Mouse (Mus musculus): ENCODE results near the gene Gm28870.
"Not testable (repeated sequence)": the region's sequence is repeated elsewhere in the genome, so short reads cannot be mapped to it uniquely, and the experiment has no call there.

The Gm28870 gene

DNA sequence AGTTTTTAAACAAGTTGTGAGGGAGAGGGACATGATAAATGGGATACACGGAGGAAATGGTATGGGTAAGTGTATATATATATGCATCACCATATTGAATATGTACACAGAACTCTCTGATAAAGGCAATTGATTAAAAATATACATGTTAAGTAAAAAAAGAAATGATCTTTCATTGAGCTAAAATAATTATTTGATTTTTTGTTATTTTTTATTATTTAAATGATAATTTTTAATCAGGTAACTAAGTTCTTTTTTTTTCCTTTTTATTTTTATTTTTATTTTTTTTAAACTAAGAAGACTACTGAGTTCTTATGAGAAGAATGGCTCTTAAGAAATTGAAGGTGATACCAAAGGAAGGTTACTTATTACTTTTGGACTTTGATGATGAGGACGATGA lies at the start of gene Gm28870:
Gene Gm28870 (plus strand): TSS at position 301 of the 400 bp plus-strand sequence.
- DNase-seq = not testable (repeated sequence)
